Mouse (Mus musculus) kidney, adult 2 months (tissue): ENCODE data around the gene Plekhb1.

Experiments
- CTCF ChIP-seq: fragments of 200-500 bp; conservative IDR thresholded peaks from 2 replicates; pipeline ENCODE4 v1.5.1; 2011; ENCODE audit warnings: low read depth, mild to moderate bottlenecking, control low read depth, low read length, moderate library complexity, mixed read lengths; ENCODE audit not compliant: insufficient read depth, insufficient read length
- POLR2A ChIP-seq: fragments of 200-500 bp; IDR thresholded peaks from one replicate; pipeline ENCODE4 v1.6.1; 2011; ENCODE audit warnings: low read depth, low read length, control low read depth

DNA sequence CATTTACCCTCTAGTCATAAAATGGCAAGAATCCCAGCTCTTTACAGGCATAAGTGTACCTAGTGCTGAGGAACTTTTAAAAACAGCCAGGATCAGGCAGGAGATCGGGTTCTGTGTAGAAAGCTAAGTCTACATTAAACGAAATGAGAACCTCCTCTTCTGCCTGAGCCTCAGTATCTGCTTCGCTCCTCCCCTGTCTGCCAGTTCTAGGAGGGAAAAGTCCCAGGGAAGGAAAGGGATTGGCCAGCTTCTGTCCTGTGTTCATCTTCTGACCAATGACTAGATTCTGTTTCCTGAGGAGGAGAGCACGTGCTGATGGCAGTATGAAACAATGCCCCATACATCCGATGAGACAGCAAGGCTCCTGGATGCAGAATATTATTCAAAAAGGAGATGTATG, 18.9 kb upstream of the Plekhb1 start:
- TF ChIP-seq CTCF = no peak
- no peak for TF ChIP-seq POLR2A
